Mouse (Mus musculus) kidney, embryonic 15.5 days (tissue): ENCODE measurements around the gene 2410015M20Rik. TPM values are rescaled to one million over a fixed set of nuclear protein-coding genes. Genes with fewer than 3 reads are reported as not detected.

Experiments
- ATAC-seq: fragments of 200-750 bp; cut with Nextera tagmentation; replicated peaks from 2 replicates; pipeline ENCODE4 v1.8.0; 2017; ENCODE audit warnings: moderate TSS enrichment; ENCODE audit not compliant: low FRiP score
- H3K27ac ChIP-seq: fragments of 300-500 bp; sonication (generic); 2 replicates; pipeline ENCODE4 v1.5.1; 2015; ENCODE audit warnings: mild to moderate bottlenecking, inconsistent platforms
- H3K27me3 ChIP-seq: fragments of 300-500 bp; sonication (generic); 2 replicates; pipeline ENCODE4 v1.6.1; 2015; ENCODE audit warnings: inconsistent platforms
- H3K36me3 ChIP-seq: fragments of 300-500 bp; sonication (generic); 2 replicates; pipeline ENCODE4 v1.6.1; 2015; ENCODE audit warnings: inconsistent platforms
- H3K4me1 ChIP-seq: fragments of 300-500 bp; sonication (generic); 2 replicates; pipeline ENCODE4 v1.6.1; 2015; ENCODE audit warnings: inconsistent platforms
- H3K4me2 ChIP-seq: fragments of 300-500 bp; sonication (generic); 2 replicates; pipeline ENCODE4 v1.6.1; 2015; ENCODE audit warnings: moderate library complexity, mild to moderate bottlenecking, inconsistent platforms
- H3K4me3 ChIP-seq: fragments of 300-500 bp; sonication (generic); replicated peaks from 2 replicates; pipeline ENCODE4 v1.5.1; 2015; ENCODE audit warnings: mild to moderate bottlenecking, inconsistent platforms
- H3K9ac ChIP-seq: fragments of 300-500 bp; sonication (generic); 2 replicates; pipeline ENCODE4 v1.6.1; 2015; ENCODE audit warnings: mild to moderate bottlenecking, inconsistent platforms
- H3K9me3 ChIP-seq: fragments of 300-500 bp; sonication (generic); replicated peaks from 2 replicates; pipeline ENCODE4 v1.6.1; 2016; ENCODE audit warnings: inconsistent platforms
- WGBS: fragments of 180-500 bp; shearing (Covaris S2); methylation state at CpG from one replicate; pipeline ENCODE4 v1.1.7; 2015; ENCODE audit warnings: mixed read lengths; 5-methylcytosine and 5-hydroxymethylcytosine counted together
- polyA plus RNA-seq: library from polyadenylated mRNA; unstranded; fragments of >200 nt; fragmentation: Nextera tagmentation; extraction: Ambion mirVana; gene quantifications from 2 replicates; pipeline ENCODE4 v1.2.1, GENCODE M21; 2015

2410015M20Rik gene
- polyA plus RNA-seq, 1 experiment from 2014 or later = 239 TPM

DNA sequence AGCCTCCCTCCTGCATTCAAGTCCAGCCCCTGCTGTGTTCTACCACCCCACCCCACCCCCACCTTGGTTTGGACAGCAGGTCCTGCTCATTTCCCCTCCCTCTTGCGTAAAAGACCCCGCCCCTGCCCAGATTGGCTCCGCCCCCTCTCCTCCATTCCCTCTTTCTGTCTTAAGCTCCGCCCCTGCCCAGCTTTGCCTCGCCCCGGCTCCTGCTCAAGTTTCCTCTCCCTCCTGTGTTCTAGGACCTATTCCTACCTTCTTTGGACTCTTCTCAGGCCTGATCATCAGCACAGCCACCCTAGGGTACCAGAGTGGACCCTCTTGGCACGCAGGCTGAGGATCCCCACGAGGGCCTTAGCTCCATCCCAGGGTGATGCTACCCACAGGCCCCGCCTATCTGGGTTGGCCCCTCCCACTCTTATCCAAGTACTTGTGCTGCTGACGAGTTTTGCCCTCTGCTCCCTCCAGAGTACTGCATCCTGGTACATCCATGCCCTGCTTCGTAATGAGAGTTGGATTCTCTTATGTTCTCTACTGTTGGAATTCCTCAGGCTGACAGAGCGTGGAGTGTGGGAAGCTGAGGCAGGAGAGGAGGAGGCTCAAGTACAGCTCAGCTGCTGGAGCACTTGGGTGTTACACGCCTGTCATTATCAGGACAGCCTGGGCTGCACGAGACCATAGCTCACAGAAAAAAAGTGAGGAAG is 2.4 kb upstream of the 2410015M20Rik start:
- peaks cover 43% of the 10 kb centered on the region for H3K36me3 ChIP-seq
- peak overlapping the region; percentile 30; the same call in 1 of the 2 replicates for H3K27ac ChIP-seq
- peak overlapping the region; percentile 26; the same call in 1 of the 2 replicates for H3K9ac ChIP-seq
- H3K9me3 ChIP-seq = no peaks in the 10 kb centered on the region
- H3K4me2 ChIP-seq = peak overlapping the region; percentile 38
- peak; percentile 19 for ATAC-seq
- H3K4me3 ChIP-seq = peak overlapping the region; percentile 23; the same call in 1 of the 2 replicates
- WGBS = 18% methylated on average over 14 of the region's 14 CpGs
- H3K27me3 ChIP-seq = no peaks in the 10 kb centered on the region
- H3K4me1 ChIP-seq = peaks cover 64% of the 10 kb centered on the region

DNA sequence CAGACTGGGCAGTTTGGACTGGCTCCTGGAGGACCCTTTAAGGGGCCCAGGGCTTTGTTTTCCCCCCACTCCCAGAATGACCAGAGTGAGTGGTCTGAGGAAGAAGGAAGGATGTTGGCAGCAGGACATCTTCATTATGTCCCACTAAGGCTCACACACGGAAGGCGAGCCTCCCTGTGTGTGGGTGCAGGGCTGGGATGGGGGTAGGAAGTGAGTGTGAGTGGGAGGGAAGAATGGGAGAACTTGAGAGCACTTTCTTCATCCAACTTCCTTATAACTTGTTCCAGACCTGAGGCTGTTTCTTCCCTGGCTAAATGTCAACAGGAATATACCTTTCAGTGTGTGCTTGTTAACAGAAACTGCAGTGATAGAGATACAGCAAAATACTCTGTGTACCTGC is 1.8 kb upstream of the 2410015M20Rik start:
- no peak overlapping the region for H3K27ac ChIP-seq
- no peaks in the 10 kb centered on the region for H3K9me3 ChIP-seq
- 66% methylated on average over 2 of the region's 2 CpGs for WGBS
- H3K4me1 ChIP-seq = peaks cover 64% of the 10 kb centered on the region
- no peak overlapping the region for H3K4me3 ChIP-seq
- H3K9ac ChIP-seq = no peak overlapping the region
- peaks cover 43% of the 10 kb centered on the region for H3K36me3 ChIP-seq
- ATAC-seq = no peak
- H3K4me2 ChIP-seq = no peak overlapping the region
- H3K27me3 ChIP-seq = no peaks in the 10 kb centered on the region

DNA sequence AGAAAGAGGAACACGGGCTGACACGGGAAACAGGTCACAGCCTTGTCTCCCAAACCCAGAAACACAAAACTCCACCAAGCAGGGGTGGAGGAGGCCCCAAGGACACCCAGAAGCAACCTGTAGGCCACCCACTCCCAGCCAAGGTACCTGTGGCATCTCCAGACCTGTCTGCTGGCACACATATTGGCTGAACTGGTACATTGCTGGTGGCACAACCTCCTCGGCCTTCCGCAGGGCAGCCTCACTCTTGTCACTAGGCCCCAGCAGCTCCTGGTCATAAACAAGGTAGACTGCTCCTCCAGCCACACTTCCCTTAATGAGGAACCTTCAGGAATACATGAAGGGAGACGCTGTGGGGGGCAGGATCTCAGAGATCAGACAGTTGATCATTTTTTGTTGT is 872 bp downstream of the 2410015M20Rik start:
- no peak for ATAC-seq
- Histone ChIP-seq H3K36me3 (peaks cover 46% of the 10 kb centered on the region), H3K27me3 (no peaks in the 10 kb centered on the region), H3K27ac (peak overlapping the region; percentile 83; the same call in 1 of the 2 replicates), H3K4me2 (peak overlapping the region; percentile 81), H3K9ac (peak overlapping the region; percentile 77), H3K9me3 (no peaks in the 10 kb centered on the region), H3K4me1 (peaks cover 42% of the 10 kb centered on the region), H3K4me3 (peak overlapping the region; percentile 74)
- WGBS = 33% methylated on average over 5 of the region's 5 CpGs

DNA sequence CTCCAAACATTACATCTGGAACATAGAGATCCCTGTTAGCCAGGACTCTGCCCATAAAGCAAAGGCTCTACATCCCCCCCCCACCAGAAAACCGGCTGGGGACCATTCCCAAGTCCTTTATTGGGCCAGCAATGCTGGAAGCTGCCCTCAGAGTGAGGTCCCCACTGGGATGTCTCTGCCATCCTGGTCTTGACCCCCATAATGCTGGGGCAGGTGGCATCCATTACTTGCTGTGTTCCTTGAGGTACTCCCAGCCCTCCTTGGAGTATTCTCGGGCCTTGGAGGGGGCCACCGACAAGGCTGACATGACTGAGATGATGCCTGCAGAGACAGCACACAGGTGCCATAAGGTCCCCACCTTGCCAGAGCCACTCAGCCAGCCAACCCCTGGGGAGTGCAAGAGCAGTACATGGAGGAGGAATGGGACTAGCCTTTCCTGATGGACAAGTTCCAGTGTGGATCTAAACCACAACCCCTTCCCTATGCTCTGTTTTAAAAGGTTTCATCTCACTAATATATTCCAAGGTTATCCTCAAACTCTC is 2.0 kb downstream of the 2410015M20Rik start:
- H3K4me1 ChIP-seq = peaks cover 39% of the 10 kb centered on the region
- H3K27me3 ChIP-seq = no peaks in the 10 kb centered on the region
- 56% methylated on average over 3 of the region's 3 CpGs for WGBS
- no peak overlapping the region for H3K4me2 ChIP-seq
- H3K27ac ChIP-seq = no peak overlapping the region
- no peak for ATAC-seq
- no peak overlapping the region for H3K4me3 ChIP-seq
- H3K9me3 ChIP-seq = no peaks in the 10 kb centered on the region
- no peak overlapping the region for H3K9ac ChIP-seq
- peaks cover 57% of the 10 kb centered on the region for H3K36me3 ChIP-seq

DNA sequence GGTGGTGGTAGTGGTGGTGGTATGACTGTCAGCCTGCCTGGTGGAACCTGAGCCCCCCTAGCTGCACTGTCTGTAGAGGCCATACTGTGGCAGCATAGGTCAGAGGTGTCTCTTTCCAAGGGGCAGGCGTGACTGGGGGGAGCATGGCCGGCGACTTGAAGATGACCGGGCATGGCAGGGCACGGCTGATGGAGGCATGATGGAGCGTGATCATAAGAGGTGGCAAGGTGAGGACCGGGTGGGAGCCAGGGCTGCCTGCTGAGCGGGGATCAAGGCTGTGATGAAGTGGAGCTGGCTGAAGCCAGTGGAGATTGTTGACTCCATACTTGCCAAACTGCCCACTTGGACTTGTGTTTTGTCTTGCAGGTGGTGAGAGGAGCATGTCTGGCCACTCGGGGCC is 4.1 kb downstream of the 2410015M20Rik start:
- Histone ChIP-seq H3K27me3 (no peaks in the 10 kb centered on the region), H3K9me3 (no peaks in the 10 kb centered on the region), H3K4me2 (no peak overlapping the region), H3K4me3 (no peak overlapping the region), H3K4me1 (peaks cover 23% of the 10 kb centered on the region), H3K9ac (no peak overlapping the region), H3K36me3 (peaks cover 79% of the 10 kb centered on the region), H3K27ac (no peak overlapping the region)
- no peak for ATAC-seq
- 86% methylated on average over 9 of the region's 9 CpGs for WGBS

DNA sequence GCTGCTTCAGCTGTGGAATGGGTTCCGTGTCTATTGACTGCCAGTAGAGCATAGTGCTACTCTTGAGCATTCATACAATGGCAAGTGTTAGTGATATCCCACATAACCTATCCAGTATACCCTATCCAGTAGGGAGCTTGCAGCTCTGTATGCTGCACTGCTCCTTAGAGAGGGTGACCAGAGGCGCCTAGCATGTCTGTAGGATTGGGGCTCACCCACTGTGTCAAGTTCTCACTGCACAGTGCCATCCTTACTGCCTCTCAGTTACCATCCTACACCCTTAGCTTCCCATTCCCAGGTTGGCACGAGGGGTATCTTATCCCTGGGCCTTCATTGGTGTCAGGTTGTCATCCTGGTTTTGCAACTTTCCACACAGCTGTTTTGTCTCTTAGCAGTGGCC is 5.1 kb downstream of the 2410015M20Rik start:
- Histone ChIP-seq H3K9ac (no peak overlapping the region), H3K27ac (no peak overlapping the region), H3K4me3 (no peak overlapping the region), H3K27me3 (no peaks in the 10 kb centered on the region), H3K9me3 (no peaks in the 10 kb centered on the region), H3K4me1 (peaks cover 19% of the 10 kb centered on the region), H3K36me3 (peaks cover 89% of the 10 kb centered on the region), H3K4me2 (no peak overlapping the region)
- 89% methylated on average over 3 of the region's 3 CpGs for WGBS
- no peak for ATAC-seq

DNA sequence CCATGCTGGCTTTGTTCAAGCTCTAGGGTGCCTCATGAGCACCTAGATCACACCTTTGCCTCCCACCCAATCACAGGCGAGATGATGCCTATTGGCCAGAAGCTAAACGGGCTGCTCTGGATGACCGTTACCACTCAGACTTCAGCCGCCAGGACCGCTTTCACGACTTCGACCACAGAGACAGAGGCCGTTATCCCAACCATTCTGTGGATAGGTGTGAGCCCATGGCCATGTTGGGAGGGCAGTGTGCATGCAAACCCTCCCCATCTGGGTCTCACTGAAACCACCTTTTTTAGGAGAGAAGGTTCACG is 5.5 kb downstream of the 2410015M20Rik start:
- peaks cover 16% of the 10 kb centered on the region for H3K4me1 ChIP-seq
- no peaks in the 10 kb centered on the region for H3K27me3 ChIP-seq
- H3K4me2 ChIP-seq = no peak overlapping the region
- H3K4me3 ChIP-seq = no peak overlapping the region
- no peak for ATAC-seq
- H3K9ac ChIP-seq = no peak overlapping the region
- H3K36me3 ChIP-seq = peaks cover 93% of the 10 kb centered on the region
- no peaks in the 10 kb centered on the region for H3K9me3 ChIP-seq
- no peak overlapping the region for H3K27ac ChIP-seq
- 90% methylated on average over 9 of the region's 9 CpGs for WGBS

DNA sequence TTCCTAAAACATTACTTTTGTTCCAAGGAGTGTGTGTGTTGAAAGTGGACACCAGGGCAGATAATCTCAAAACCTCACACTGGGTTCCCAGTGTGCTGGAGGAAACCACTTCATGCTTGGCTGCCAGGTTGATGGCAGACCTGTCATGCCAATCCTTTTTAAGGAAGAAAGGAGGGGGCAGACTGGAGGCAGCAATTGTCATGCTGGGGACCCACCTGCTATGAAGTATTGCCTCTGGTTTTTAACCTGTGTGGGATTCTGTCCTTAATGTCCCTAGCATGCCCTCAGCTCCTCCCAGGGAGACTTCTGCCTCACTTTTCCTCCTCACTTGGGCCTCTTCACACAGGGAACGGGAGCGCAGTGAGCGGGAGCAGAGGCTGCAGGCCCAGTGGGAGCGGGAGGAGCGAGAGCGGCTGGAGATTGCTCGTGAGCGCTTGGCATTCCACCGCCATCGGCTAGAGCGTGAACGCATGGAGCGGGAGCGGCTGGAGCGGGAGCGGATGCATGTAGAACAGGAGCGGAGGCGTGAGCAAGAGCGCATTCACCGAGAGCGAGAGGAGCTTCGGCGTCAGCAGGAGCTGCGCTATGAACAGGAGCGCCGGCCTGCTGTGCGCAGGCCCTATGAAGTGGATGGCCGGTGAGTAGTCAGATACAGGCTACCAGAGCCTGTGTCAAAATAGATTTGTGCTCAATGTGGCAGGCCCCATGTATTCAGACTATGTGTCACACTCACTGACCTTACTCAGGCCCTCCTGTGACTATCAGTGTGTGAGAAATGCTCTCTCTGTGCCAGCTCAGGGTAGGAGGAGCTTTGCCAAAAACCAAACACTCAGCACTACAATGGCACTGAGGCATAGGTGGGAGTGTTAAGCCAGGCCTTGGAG is 6.1 kb downstream of the 2410015M20Rik start:
- H3K4me1 ChIP-seq = peaks cover 10% of the 10 kb centered on the region
- H3K27me3 ChIP-seq = no peaks in the 10 kb centered on the region
- H3K4me2 ChIP-seq = no peak overlapping the region
- no peak overlapping the region for H3K9ac ChIP-seq
- H3K27ac ChIP-seq = no peak overlapping the region
- no peak overlapping the region for H3K4me3 ChIP-seq
- no peaks in the 10 kb centered on the region for H3K9me3 ChIP-seq
- peaks cover 93% of the 10 kb centered on the region for H3K36me3 ChIP-seq
- 95% methylated on average over 28 of the region's 28 CpGs for WGBS
- ATAC-seq = no peak

DNA sequence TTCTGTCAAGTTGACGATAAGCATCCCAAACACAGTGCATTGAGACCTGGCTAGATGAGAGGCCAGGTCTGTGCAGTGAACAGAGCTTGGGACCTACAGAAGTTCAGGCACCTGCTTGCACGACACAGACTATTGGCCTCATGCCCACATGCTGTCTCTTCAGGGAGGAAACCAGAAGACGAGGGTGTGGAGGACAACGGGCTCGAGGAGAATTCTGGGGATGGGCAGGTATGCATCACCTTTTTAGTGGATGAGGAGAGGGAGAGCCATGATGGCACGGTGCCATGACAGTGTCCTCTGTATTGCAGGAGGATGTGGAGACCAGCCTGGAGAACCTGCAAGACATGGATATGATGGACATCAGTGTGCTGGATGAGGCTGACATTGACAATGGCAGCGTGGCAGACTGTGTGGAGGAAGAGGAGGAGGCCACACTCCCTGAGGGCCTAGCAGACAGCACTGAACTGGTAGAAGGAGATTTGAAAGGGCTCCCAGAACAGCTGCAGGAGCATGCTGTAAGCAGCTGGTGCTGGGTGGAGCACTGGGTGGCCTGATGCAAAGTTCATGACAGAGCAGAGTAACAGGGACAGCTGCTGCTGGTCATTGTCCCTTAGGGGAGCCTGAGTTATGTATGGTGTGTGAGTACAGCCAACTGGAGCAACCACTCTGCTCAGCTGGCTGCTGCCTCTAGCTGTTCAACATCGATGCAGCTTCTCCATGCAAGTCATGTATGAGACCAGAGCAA is 15.9 kb downstream of the 2410015M20Rik start:
- Histone ChIP-seq H3K4me3 (no peak overlapping the region), H3K9me3 (no peaks in the 10 kb centered on the region), H3K4me2 (no peak overlapping the region), H3K27me3 (no peaks in the 10 kb centered on the region), H3K36me3 (peaks cover 97% of the 10 kb centered on the region), H3K9ac (no peak overlapping the region), H3K4me1 (0 out of 2 replicates have a peak, but pooled peaks cover 3% of the 10 kb centered on the region), H3K27ac (no peak overlapping the region)
- no peak for ATAC-seq
- WGBS = 85% methylated on average over 8 of the region's 8 CpGs

DNA sequence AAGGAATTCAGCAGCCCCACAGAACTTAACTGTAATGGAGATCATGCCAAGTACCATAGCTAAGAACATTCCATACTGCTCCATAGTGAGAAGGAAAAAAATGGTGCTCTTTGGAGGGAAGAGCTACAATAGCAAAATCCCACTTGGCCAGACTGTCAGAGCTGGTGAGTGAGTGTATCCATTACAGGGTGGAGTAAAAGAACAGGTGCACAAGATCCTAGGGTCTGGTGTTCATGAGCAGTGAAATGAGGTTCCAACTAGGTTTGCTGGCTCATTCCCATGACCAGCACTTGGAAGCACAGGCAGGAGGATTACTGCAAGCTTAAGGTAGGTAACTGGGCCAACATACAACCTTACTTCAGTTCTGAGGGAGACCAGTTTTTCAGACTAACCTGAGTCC is 17.0 kb downstream of the 2410015M20Rik start:
- no peak for ATAC-seq
- H3K27me3 ChIP-seq = no peaks in the 10 kb centered on the region
- H3K9me3 ChIP-seq = no peaks in the 10 kb centered on the region
- no peak overlapping the region for H3K4me3 ChIP-seq
- H3K36me3 ChIP-seq = peaks cover 100% of the 10 kb centered on the region
- H3K9ac ChIP-seq = no peak overlapping the region
- peaks cover 10% of the 10 kb centered on the region for H3K4me1 ChIP-seq
- H3K4me2 ChIP-seq = no peak overlapping the region
- H3K27ac ChIP-seq = no peak overlapping the region

DNA sequence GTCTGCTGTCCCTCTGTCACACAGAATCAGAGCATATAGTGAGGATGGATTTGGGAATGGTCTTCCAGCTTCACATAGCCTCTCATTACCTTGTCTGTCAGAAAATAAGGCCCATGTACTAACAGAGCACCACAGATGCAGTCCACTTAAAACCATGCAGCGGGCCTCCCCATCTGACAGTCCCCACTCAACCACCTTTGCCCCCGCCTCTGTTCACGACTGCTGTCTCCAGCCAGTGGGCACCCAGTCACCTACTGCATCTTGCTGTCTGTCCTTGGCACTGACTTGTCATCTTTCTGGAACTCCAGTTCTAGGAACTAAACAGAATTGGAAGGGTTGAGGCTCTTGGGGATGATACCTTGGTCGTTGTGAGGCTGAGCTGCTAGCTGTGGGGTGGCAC is 20.6 kb downstream of the 2410015M20Rik start:
- Histone ChIP-seq H3K27me3 (no peaks in the 10 kb centered on the region), H3K4me1 (peaks cover 28% of the 10 kb centered on the region), H3K4me2 (no peak overlapping the region), H3K9ac (no peak overlapping the region), H3K4me3 (no peak overlapping the region), H3K9me3 (no peaks in the 10 kb centered on the region), H3K36me3 (peaks cover 79% of the 10 kb centered on the region), H3K27ac (no peak overlapping the region)
- no peak for ATAC-seq
- WGBS = 88% methylated on average over 4 of the region's 4 CpGs

DNA sequence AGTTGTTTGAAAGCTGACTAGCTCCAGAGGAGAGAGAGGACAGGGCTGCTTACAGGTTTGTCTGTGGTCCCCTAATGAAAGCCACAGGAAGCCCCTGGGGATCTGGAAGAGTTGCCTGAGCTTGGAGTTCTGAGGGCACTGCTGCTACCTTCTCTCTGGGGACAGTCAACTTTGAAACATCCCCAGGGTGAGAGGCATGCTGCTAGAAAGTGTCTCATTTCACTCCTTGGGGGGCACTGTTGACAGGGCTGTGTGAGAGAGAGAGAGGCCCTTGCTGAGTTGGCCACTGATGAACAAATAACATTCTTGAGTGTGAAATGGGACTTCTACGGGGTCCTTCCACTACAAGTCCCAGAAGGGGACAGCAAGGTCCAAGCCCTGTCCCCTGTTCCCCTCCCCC is 21.8 kb downstream of the 2410015M20Rik start:
- peaks cover 37% of the 10 kb centered on the region for H3K4me1 ChIP-seq
- H3K9me3 ChIP-seq = no peaks in the 10 kb centered on the region
- no peak overlapping the region for H3K9ac ChIP-seq
- no peak for ATAC-seq
- H3K4me2 ChIP-seq = 0 out of 2 replicates have a peak overlapping the region, but pooled peaks have one; percentile 12
- no peak overlapping the region for H3K4me3 ChIP-seq
- H3K27ac ChIP-seq = no peak overlapping the region
- 56% methylated on average over 1 of the region's 1 CpGs for WGBS
- H3K36me3 ChIP-seq = peaks cover 68% of the 10 kb centered on the region
- no peaks in the 10 kb centered on the region for H3K27me3 ChIP-seq
